9 mouse cellular contexts compared by ENCODE assay signal in genomic region chr7:143544368-143544767, GRCm38 (mm10). TPM values are rescaled to one million over a fixed set of nuclear protein-coding genes. Genes with fewer than 3 reads are reported as not detected.
DNase-seq lines count a peak whose midpoint lies in the region; ATAC-seq and TF ChIP-seq lines count a peak whose summit lies in the region.
"Had no signal": no experiment of that assay in that cellular context is flagged by ENCODE, and none has a peak within 500 bp of the region (broad histone marks: within the 10 kb centered on the region; RNA-seq: fewer than 3 reads in every experiment).

No protein-coding gene starts in this region.

- H3K27me3 ChIP-seq in heart, postnatal 0 days (ENCODE audit: control insufficient read depth, insufficient read depth, low read length), result no peaks in the 10 kb centered on the region
- H3K27me3 ChIP-seq in heart, embryonic 12.5 days (replicated peaks), result no peaks in the 10 kb centered on the region

- no peak for ATAC-seq in heart, postnatal 0 days (ENCODE audit: insufficient read depth, low read depth)
- no peak for ATAC-seq in heart, embryonic 12.5 days (ENCODE audit: insufficient number of reproducible peaks, low FRiP score)
- no peak for ATAC-seq in megakaryocyte-erythroid progenitor cell, adult 5-6 weeks (replicated peaks; ENCODE audit: low FRiP score, low TSS enrichment, poor library complexity, severe bottlenecking)

- TF ChIP-seq EP300 in heart, postnatal 0 days (IDR thresholded peaks at IDR 0.05; ENCODE audit: low read depth), result no peak

- no peaks in the 10 kb centered on the region for H3K9me3 ChIP-seq in heart, postnatal 0 days (replicated peaks; ENCODE audit: control insufficient read depth, low read length)
- H3K9me3 ChIP-seq in heart, embryonic 12.5 days (replicated peaks), result no peaks in the 10 kb centered on the region

- peak; percentile 49 for TF ChIP-seq CTCF in heart, postnatal 0 days (IDR thresholded peaks at IDR 0.05; ENCODE audit: low read depth)

- no peak for DNase-seq in heart, postnatal 0 days (ENCODE audit: low spot score)
- DNase-seq in right cerebral cortex, postnatal 14 days, result peak; percentile 20
- DNase-seq in right cerebral cortex, postnatal 36 days (ENCODE audit: low spot score in 2 of 2), result no peak
- DNase-seq in embryo, embryonic 10 days (ENCODE audit: low spot score), result peak; percentile 34
- DNase-seq in naive thymus-derived CD4-positive, alpha-beta T cell, adult 2 months (ENCODE audit: low read depth), result peak; percentile 79
- DNase-seq in left cerebral cortex, adult 9 months (ENCODE audit: low spot score in 2 of 2), result no peak

- WGBS in heart, postnatal 0 days, result 97% methylated on average over 2 of the region's 2 CpGs
- 95% methylated on average over 2 of the region's 2 CpGs for WGBS in heart, embryonic 12.5 days

- H3K36me3 ChIP-seq in heart, postnatal 0 days (replicated peaks; ENCODE audit: control insufficient read depth, insufficient read depth, low read length), result peaks cover 7% of the 10 kb centered on the region; the same call in 1 of the 2 replicates
- H3K36me3 ChIP-seq in heart, embryonic 12.5 days, result peaks cover 27% of the 10 kb centered on the region; the same call in 1 of the 2 replicates

- no peak overlapping the region for H3K4me2 ChIP-seq in heart, postnatal 0 days (ENCODE audit: low read depth, low read length)
- H3K4me2 ChIP-seq in heart, embryonic 12.5 days, result no peak overlapping the region

- no peak overlapping the region for H3K4me3 ChIP-seq in heart, postnatal 0 days (ENCODE audit: low read depth, low read length)
- H3K4me3 ChIP-seq in heart, embryonic 12.5 days, result no peak overlapping the region

- peaks cover 23% of the 10 kb centered on the region for H3K4me1 ChIP-seq in heart, postnatal 0 days (ENCODE audit: control insufficient read depth, insufficient read depth)
- peaks cover 47% of the 10 kb centered on the region for H3K4me1 ChIP-seq in heart, embryonic 12.5 days (replicated peaks)

- H3K9ac ChIP-seq in heart, postnatal 0 days (replicated peaks; ENCODE audit: low read depth, low read length), result no peak overlapping the region
- H3K9ac ChIP-seq in heart, embryonic 12.5 days, result no peak overlapping the region

- no peak overlapping the region for H3K27ac ChIP-seq in heart, postnatal 0 days (ENCODE audit: low read depth)
- no peak overlapping the region for H3K27ac ChIP-seq in heart, embryonic 12.5 days (ENCODE audit: poor library complexity, severe bottlenecking)

RNA-seq across cellular contexts. Expression of gene Nap1l4, which starts 4.5 kb away (rescaled TPM):
- total RNA-seq in heart, postnatal 0 days (2014; rRNA removed; ENCODE audit: low replicate concordance), result 142 and 153 TPM in 2 replicates
- 193 and 200 TPM in 2 replicates for polyA plus RNA-seq in heart, postnatal 0 days (2015; fragmentation: Nextera tagmentation; extraction: Ambion mirVana)
- 236 and 244 TPM in 2 replicates for polyA plus RNA-seq in heart, embryonic 12.5 days (2016; fragmentation: Nextera tagmentation; extraction: Ambion mirVana)
- 130 and 169 TPM in 2 replicates for total RNA-seq in megakaryocyte-erythroid progenitor cell, adult 5-6 weeks (2014; fragmentation: Nextera tagmentation)
- 222 and 257 TPM in 2 replicates for total RNA-seq in megakaryocyte-erythroid progenitor cell, adult 5-6 weeks (2017)

RNA-seq across cellular contexts. Expression of gene Phlda2, which starts 41.4 kb away (rescaled TPM):
- 1.0 TPM in 1 of 2 replicates, not detected in the other for total RNA-seq in heart, postnatal 0 days (2014; rRNA removed; ENCODE audit: low replicate concordance)
- not detected in 2 replicates for polyA plus RNA-seq in heart, postnatal 0 days (2015; fragmentation: Nextera tagmentation; extraction: Ambion mirVana)
- 1.7 and 2.2 TPM in 2 replicates for polyA plus RNA-seq in heart, embryonic 12.5 days (2016; fragmentation: Nextera tagmentation; extraction: Ambion mirVana)
- total RNA-seq in megakaryocyte-erythroid progenitor cell, adult 5-6 weeks (2014; fragmentation: Nextera tagmentation), result 8.4 and 8.5 TPM in 2 replicates
- 6.2 and 15.8 TPM in 2 replicates for total RNA-seq in megakaryocyte-erythroid progenitor cell, adult 5-6 weeks (2017)
- polyA plus RNA-seq: neural tube, embryonic 14.5 days had no signal

RNA-seq across cellular contexts. Expression of gene Cars, which starts 55.5 kb away (rescaled TPM):
- total RNA-seq in heart, postnatal 0 days (2014; rRNA removed; ENCODE audit: low replicate concordance), result 7.0 and 15.4 TPM in 2 replicates
- 14.7 TPM in 2 replicates for polyA plus RNA-seq in heart, postnatal 0 days (2015; fragmentation: Nextera tagmentation; extraction: Ambion mirVana)
- 28.4 and 31.3 TPM in 2 replicates for polyA plus RNA-seq in heart, embryonic 12.5 days (2016; fragmentation: Nextera tagmentation; extraction: Ambion mirVana)
- total RNA-seq in megakaryocyte-erythroid progenitor cell, adult 5-6 weeks (2014; fragmentation: Nextera tagmentation), result 83.0 and 151 TPM in 2 replicates
- total RNA-seq in megakaryocyte-erythroid progenitor cell, adult 5-6 weeks (2017), result 82.1 and 85.1 TPM in 2 replicates

Comparison
In these comparisons a context has a peak if more than half of its experiments do, and no peak if none do; other contexts are left out.
1. DNase-seq: peak in right cerebral cortex, postnatal 14 days (single experiment), embryo, embryonic 10 days (single experiment) and naive thymus-derived CD4-positive, alpha-beta T cell, adult 2 months (single experiment); none in heart, postnatal 0 days (single experiment), right cerebral cortex, postnatal 36 days (0 of 2) and left cerebral cortex, adult 9 months (0 of 2).